Mouse (Mus musculus) heart, postnatal 25 days (tissue): ENCODE results near the gene 9130008F23Rik. TPM values are rescaled to one million over a fixed set of nuclear protein-coding genes. Genes with fewer than 3 reads are reported as not detected.

Experiments
- DNase-seq: peaks from one replicate; pipeline ENCODE4 v3.0.0; 2022; ENCODE audit warnings: low spot score
- intact Hi-C: fragments of 180-260 bp; cut with DNase I; formaldehyde crosslinking; loops from one replicate; pipeline ENCODE4 v1.15.1; 2025
- total RNA-seq, 2 experiments: library from RNA; stranded (reverse); gene quantifications; 2 replicates each; pipeline ENCODE4 v1.2.3; 2021

Gene 9130008F23Rik
- total RNA-seq, 2 experiments from 2014 or later: 0.88 to 1.1 TPM

- no peak for DNase-seq
- intact Hi-C loops: loop anchor here (1.0 kb wide), 1 partner anchor 60 kb away; no protein-coding TSS in a partner anchor
Measured at GRCm38 (mm10) chr17:40837308-40837707, 43.1 kb downstream of the 9130008F23Rik start.

- DNase-seq: no peak
- intact Hi-C loops: no loop called here
Measured at GRCm38 (mm10) chr17:40831870-40832269, 48.5 kb downstream of the 9130008F23Rik start.

Other genes with a start within 250 kb of the 9130008F23Rik start
- not detected for gene Esp3, start 248.5 kb downstream of the 9130008F23Rik start, total RNA-seq
- not detected for gene Esp1, start 153.4 kb downstream of the 9130008F23Rik start, total RNA-seq
- not detected for gene Crisp2, start 73.6 kb downstream of the 9130008F23Rik start, total RNA-seq
- gene Rhag, start 69.4 kb downstream of the 9130008F23Rik start, total RNA-seq: under 1 TPM; 0.28 to 0.47 TPM
- gene Glyatl3, start 33.8 kb upstream of the 9130008F23Rik start, total RNA-seq: not detected
- 100 to 1,000 TPM; 148 to 157 TPM for gene Mut, start 54.1 kb upstream of the 9130008F23Rik start, total RNA-seq
- 1 to 10 TPM; 4.9 to 6.5 TPM for gene Cenpq, start 54.5 kb upstream of the 9130008F23Rik start, total RNA-seq